Mouse (Mus musculus): Measurements from ENCODE around the gene Uqcr10.
A peak's percentile ranks its signal among the peaks of the same experiment; 100 is the strongest.
"Not testable (repeated sequence)": the region's sequence is repeated elsewhere in the genome, so short reads cannot be mapped to it uniquely, and the experiment has no call there.

The Uqcr10 gene

GRCm38 (mm10) chr11:4715596-4715995, 11.5 kb upstream of the Uqcr10 start:
- no peak for DNase-seq (ENCODE audit: low read depth, low spot score)

- DNase-seq (ENCODE audit: low read depth, low spot score), result no peak
Measured at GRCm38 (mm10) chr11:4714727-4715126, 10.6 kb upstream of the Uqcr10 start.

- DNase-seq (ENCODE audit: low read depth, low spot score), result no peak
Measured at GRCm38 (mm10) chr11:4712822-4713221, 8.7 kb upstream of the Uqcr10 start.

GRCm38 (mm10) chr11:4710188-4710587, 6.0 kb upstream of the Uqcr10 start:
- not testable (repeated sequence) for DNase-seq (ENCODE audit: low read depth, low spot score)

GRCm38 (mm10) chr11:4705178-4705577, 1.0 kb upstream of the Uqcr10 start:
- no peak for DNase-seq (ENCODE audit: low read depth, low spot score)

- no peak for DNase-seq (ENCODE audit: low read depth, low spot score)
Measured at GRCm38 (mm10) chr11:4703688-4704071, 462 bp downstream of the Uqcr10 start.

- no peak for DNase-seq (ENCODE audit: low read depth, low spot score)
Measured at GRCm38 (mm10) chr11:4700726-4701125, 3.4 kb downstream of the Uqcr10 start.

- DNase-seq (ENCODE audit: low read depth, low spot score), result peak; percentile 66
Measured at GRCm38 (mm10) chr11:4697043-4697983, 6.8 kb downstream of the Uqcr10 start.

- no peak for DNase-seq (ENCODE audit: low read depth, low spot score)
Measured at GRCm38 (mm10) chr11:4692162-4692561, 12.0 kb downstream of the Uqcr10 start.

- DNase-seq (ENCODE audit: low read depth, low spot score), result no peak
Measured at GRCm38 (mm10) chr11:4691213-4691612, 12.9 kb downstream of the Uqcr10 start.

GRCm38 (mm10) chr11:4690353-4690752, 13.8 kb downstream of the Uqcr10 start:
- no peak for DNase-seq (ENCODE audit: low read depth, low spot score)

- DNase-seq (ENCODE audit: low read depth, low spot score), result no peak
Measured at GRCm38 (mm10) chr11:4688632-4689380, 15.3 kb downstream of the Uqcr10 start.

- no peak for DNase-seq (ENCODE audit: low read depth, low spot score)
Measured at GRCm38 (mm10) chr11:4687874-4688273, 16.3 kb downstream of the Uqcr10 start.

- no peak for DNase-seq (ENCODE audit: low read depth, low spot score)
Measured at GRCm38 (mm10) chr11:4687027-4687426, 17.1 kb downstream of the Uqcr10 start.

GRCm38 (mm10) chr11:4685510-4685909, 18.6 kb downstream of the Uqcr10 start:
- DNase-seq (ENCODE audit: low read depth, low spot score), result no peak

GRCm38 (mm10) chr11:4685071-4685470, 19.1 kb downstream of the Uqcr10 start:
- DNase-seq (ENCODE audit: low read depth, low spot score), result no peak

- no peak for DNase-seq (ENCODE audit: low read depth, low spot score)
Measured at GRCm38 (mm10) chr11:4684186-4684585, 20.0 kb downstream of the Uqcr10 start.

GRCm38 (mm10) chr11:4683516-4683915, 20.6 kb downstream of the Uqcr10 start:
- DNase-seq (ENCODE audit: low read depth, low spot score), result no peak

GRCm38 (mm10) chr11:4680126-4680525, 24.0 kb downstream of the Uqcr10 start:
- DNase-seq (ENCODE audit: low read depth, low spot score), result no peak

- DNase-seq (ENCODE audit: low read depth, low spot score), result peak; percentile 59
Measured at GRCm38 (mm10) chr11:4679441-4679832, 24.7 kb downstream of the Uqcr10 start.

- DNase-seq (ENCODE audit: low read depth, low spot score), result peak; percentile 79
Measured at GRCm38 (mm10) chr11:4678700-4679440, 25.3 kb downstream of the Uqcr10 start.
